Mouse (Mus musculus) mature B cell (primary cell): ENCODE data around the gene Gm26992.

ENCODE experiments used
- in situ Hi-C: fragments of 300-500 bp; cut with MboI; formaldehyde crosslinking; loops from 2 replicates; pipeline ENCODE4 v1.14.3; 2019

The Gm26992 gene

DNA sequence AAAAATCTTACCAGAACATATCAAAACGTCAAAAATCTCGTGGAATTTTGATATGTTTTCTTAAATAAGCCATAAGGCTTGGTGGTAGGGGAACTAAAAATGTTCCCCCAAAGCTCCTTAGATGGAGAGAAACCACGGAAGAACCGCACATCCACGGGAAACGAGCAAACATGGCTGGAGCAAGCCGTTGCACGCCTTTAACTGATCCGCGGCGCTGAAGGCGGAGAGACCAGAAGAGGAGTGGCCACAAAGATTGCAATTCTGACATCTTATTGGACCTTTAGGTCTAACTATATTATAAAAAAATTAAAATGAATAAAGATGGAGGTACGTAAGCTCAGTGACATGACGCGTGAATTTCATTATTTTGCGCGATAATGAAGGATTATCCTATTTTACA is 61.2 kb downstream of the Gm26992 start:
- in situ Hi-C loops, result loop anchor here (25.0 kb wide), 1 partner anchor 504 kb away; the partner anchor contains the start of gene Rlim

- in situ Hi-C loops, result loop anchor here (25.0 kb wide), 1 partner anchor 503 kb away; the partner anchor contains the start of gene Rlim
These were observed 62.2 kb downstream of the Gm26992 start for GRCm38 (mm10) chrX:103484050-103484449.

- in situ Hi-C loops, result loop anchor here (25.0 kb wide), 1 partner anchor 496 kb away; the partner anchor contains the start of gene Rlim
These were observed 69.0 kb downstream of the Gm26992 start for GRCm38 (mm10) chrX:103490853-103491252.

GRCm38 (mm10) chrX:103492398-103493256 is 70.8 kb downstream of the Gm26992 start:
- in situ Hi-C loops, result loop anchor here (25.0 kb wide), 1 partner anchor 495 kb away; the partner anchor contains the start of gene Rlim

GRCm38 (mm10) chrX:103493351-103494173 is 71.8 kb downstream of the Gm26992 start:
- in situ Hi-C loops, result loop anchor here (25.0 kb wide), 1 partner anchor 494 kb away; the partner anchor contains the start of gene Rlim

DNA sequence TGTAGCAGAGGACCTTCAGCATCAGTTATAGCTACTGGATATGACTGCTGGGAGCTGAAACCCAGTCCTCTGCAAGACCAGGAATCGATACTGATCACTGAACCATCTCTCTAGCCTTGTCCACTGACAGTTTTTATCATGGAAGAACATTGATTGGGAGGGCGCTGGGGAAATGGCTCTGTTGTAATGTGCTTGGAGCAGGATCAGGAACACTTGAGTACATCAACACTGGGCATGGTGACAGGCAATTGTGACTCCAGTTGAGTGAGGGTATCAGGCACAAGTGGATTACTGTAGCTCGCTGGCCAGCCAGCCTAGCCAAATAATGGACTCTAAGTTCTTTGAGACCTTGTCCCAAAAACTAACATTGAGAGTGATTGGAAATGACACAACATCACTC is 77.6 kb downstream of the Gm26992 start:
- in situ Hi-C loops, result loop anchor here (25.0 kb wide), 1 partner anchor 488 kb away; the partner anchor contains the start of gene Rlim

GRCm38 (mm10) chrX:103500137-103500536 is 78.3 kb downstream of the Gm26992 start:
- in situ Hi-C loops, result no loop called here

- in situ Hi-C loops, result no loop called here
These were observed 86.4 kb downstream of the Gm26992 start for GRCm38 (mm10) chrX:103508218-103508617.

DNA sequence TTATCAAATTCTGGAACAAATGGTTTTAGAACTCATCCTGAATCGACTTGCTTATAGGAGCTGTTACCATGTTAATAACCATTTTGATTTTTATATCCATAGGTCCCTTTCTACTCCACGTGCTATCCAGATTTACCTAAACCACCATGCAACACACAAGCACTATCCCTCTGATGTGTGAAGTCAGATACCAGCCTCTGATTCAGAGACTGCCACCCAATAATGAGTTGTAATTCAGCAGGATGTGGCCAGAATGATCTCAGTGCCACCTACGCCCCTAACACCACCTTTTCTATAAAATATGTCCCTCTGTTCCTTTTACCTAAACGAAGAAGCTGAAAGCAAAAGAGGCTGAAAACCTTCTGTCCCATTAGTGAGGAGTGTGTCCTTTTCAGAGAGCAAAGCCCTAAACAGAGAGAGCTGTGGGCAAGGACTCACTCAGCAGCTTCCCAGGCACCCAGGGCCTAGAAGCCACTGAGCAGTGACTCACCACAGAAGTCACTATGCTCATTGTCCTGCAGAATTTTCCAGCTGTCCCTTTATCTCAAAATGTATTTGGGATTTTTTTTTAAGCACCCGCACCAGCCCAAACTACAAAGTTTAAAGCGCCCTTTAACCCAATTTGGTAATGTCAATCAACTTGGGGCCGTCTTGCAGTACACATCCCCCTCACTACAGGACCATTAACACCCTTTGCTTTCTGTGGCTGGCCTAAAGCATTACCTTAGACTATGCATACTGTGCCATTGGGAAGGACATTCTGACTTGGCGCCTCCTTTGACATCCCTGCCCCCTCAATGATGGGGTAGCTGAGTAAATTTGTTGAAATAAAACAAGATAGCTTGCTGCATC is 87.6 kb downstream of the Gm26992 start:
- in situ Hi-C loops, result no loop called here

- in situ Hi-C loops, result no loop called here
These were observed 93.0 kb downstream of the Gm26992 start for GRCm38 (mm10) chrX:103514782-103515181.

DNA sequence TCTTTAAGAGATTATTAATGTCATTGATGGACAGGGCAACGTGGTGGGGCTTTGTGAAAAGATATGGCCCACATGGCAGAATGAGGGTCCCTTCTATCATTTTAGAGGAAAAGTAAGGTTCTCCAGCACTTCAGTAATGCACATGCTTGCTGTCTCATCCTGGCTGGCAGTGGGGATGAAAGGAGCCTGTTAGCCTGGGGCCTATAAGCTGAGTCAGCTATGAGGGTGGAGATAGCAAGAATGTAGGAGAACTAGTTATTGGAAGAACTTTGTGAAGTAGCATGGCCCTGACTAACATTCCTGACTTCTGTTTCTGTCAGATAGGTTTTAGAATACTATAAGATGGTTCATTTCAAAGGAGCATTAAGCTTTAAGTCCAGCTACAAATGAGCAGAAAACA is 93.5 kb downstream of the Gm26992 start:
- in situ Hi-C loops, result no loop called here

GRCm38 (mm10) chrX:103518798-103519197 is 97.0 kb downstream of the Gm26992 start:
- in situ Hi-C loops, result no loop called here

- in situ Hi-C loops, result no loop called here
These were observed 97.7 kb downstream of the Gm26992 start for GRCm38 (mm10) chrX:103519547-103519946.

GRCm38 (mm10) chrX:103521221-103521716 is 99.5 kb downstream of the Gm26992 start:
- in situ Hi-C loops, result no loop called here

DNA sequence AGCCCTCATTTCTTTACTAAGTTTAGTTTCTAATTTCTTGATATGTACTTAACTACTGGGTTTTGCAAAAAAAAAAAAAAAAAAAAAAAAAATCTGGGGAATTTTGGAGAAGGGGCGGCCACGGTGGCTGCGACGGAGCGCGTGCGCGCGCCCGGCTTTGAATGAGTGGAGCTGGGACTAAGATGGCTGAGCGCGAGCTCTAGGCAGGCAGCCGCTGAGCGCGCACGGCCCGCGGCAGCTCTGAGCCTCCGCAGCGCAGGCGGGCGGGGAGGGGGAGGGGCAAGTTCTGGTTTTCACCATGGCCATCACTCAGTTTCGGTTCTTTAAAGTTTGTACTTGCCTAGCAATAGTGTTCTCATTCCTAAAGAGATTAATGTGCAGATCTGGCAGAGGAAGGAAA is 107.4 kb downstream of the Gm26992 start:
- in situ Hi-C loops, result no loop called here
